Mouse (Mus musculus) E14TG2a.4 (cell line): ENCODE results near the gene Btbd18.
A peak's percentile ranks its signal among the peaks of the same experiment; 100 is the strongest.

Experiments used
- H3K27me3 ChIP-seq: 2 replicates; pipeline ENCODE4 v1.6.1; 2014; ENCODE audit warnings: low read length, control low read depth; ENCODE audit not compliant: insufficient read depth
- H3K36me3 ChIP-seq: 2 replicates; pipeline ENCODE4 v1.6.1; 2014; ENCODE audit warnings: low read length, control low read depth; ENCODE audit not compliant: insufficient read depth
- H3K4me1 ChIP-seq: replicated peaks from 2 replicates; pipeline ENCODE4 v1.6.1; 2014; ENCODE audit warnings: low read depth, low read length, control low read depth
- H3K4me3 ChIP-seq: replicated peaks from 2 replicates; pipeline ENCODE4 v1.5.1; 2014; ENCODE audit warnings: mild to moderate bottlenecking, low read length
- H3K9me3 ChIP-seq: 2 replicates; pipeline ENCODE4 v1.6.1; 2014; ENCODE audit warnings: low read length, control low read depth
- CTCF ChIP-seq: conservative IDR thresholded peaks from 2 replicates; pipeline ENCODE4 v1.5.1; 2014; ENCODE audit warnings: low read length
- NANOG ChIP-seq: IDR thresholded peaks from 2 replicates; pipeline ENCODE4 v1.6.1; 2014; ENCODE audit warnings: borderline replicate concordance, low read length, mixed read lengths
- POU5F1 ChIP-seq: IDR thresholded peaks from 2 replicates; pipeline ENCODE4 v1.6.1; 2014; ENCODE audit warnings: low read length, borderline replicate concordance

The Btbd18 gene

DNA sequence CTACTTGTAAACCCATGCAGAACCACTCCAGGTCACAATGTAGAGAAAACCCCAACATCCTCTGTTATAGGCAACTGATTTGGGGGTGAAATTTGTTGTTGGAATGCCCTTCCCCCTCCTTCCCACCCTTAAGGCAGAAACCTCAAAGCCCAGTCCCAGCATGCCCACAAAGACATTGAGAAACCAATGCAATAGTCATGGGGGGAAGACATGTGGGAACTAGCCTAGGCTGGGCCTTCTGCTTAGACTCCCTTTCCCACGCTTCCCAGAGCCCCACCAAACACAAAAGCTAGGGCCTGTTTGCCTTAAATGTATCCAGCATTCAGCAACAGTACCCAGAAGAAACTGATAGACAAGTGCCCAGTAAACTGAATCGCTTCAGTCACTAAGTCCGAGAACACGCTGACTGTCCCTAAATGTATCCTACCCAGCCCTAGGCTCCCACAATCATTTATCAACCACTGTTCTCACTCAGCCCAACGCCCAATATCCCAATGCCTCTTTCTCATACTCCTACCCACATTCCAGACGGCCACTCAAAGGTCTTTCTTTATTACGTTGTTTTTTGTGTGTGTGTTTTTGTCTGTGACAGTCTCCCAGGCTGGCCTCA lies 32.4 kb upstream of the Btbd18 start:
- Histone ChIP-seq H3K4me1 (peaks cover 77% of the 10 kb centered on the region), H3K4me3 (no peak overlapping the region), H3K36me3 (peaks cover 50% of the 10 kb centered on the region), H3K9me3 (no peaks in the 10 kb centered on the region), H3K27me3 (no peaks in the 10 kb centered on the region)
- TF ChIP-seq CTCF (no peak), POU5F1 (no peak), NANOG (no peak)

DNA sequence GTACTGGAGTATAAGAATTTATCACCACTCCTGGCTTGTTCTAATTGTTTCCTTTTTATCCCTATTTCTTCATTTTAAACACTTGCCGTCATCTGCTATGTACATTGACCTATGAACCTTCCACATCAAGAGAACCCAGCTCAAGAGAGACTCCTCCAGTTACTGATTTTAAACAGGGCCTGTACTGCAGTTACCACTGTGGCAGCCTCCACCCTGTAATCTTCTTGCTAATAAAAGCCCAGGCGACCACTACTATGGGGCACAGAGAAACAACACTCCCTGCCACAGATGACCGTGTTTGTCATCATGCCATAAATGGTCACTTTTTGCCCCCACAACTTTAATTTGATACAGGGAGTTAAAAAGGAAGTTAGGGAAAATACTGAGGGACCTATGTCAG lies 31.8 kb upstream of the Btbd18 start:
- Histone ChIP-seq H3K27me3 (no peaks in the 10 kb centered on the region), H3K9me3 (no peaks in the 10 kb centered on the region), H3K4me3 (no peak overlapping the region), H3K36me3 (peaks cover 50% of the 10 kb centered on the region), H3K4me1 (peaks cover 77% of the 10 kb centered on the region)
- TF ChIP-seq NANOG = no peak
- no peak for TF ChIP-seq CTCF
- TF ChIP-seq POU5F1 = no peak

DNA sequence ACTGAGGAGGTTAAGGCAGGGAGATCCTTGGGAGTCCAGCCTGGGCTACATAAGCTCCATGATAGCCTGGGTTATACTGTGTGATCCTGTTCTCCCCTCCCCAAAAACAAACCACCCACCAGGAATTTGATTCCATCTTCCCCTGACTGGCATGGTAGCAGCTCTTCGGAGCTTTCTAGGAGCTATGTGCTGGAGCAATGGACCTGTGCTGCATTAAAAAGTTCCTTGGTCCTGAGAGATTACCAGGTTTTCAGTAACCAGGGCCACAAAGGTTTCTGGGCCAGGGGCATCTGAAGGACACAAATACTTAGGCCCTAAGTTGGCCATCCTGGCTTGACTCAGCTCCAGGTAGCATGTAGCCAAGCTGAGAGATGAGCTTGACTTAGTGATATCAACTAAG lies 26.9 kb upstream of the Btbd18 start:
- peaks cover 81% of the 10 kb centered on the region for H3K4me1 ChIP-seq
- peaks cover 31% of the 10 kb centered on the region for H3K36me3 ChIP-seq
- TF ChIP-seq POU5F1 = no peak
- TF ChIP-seq NANOG = no peak
- TF ChIP-seq CTCF = no peak

DNA sequence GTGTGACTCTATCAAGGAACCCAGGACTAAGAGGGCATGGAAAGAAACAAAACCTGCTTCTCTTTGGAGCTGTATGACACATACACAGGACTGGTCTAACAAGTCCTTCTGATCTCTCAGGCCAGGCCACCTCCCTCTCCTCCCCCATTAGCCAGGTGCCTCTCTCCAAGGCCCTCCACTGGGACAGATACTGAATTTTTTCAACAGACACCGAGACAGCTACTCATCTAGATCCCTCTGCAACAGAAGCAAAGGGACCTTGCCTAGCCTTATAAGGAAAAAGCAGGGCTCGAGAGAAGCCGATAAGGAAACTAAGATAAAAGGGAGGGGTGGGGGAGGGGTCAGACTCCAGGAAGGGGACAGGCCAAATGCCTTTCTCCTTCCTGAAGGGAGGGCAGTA lies 25.9 kb upstream of the Btbd18 start:
- Histone ChIP-seq H3K27me3 (no peaks in the 10 kb centered on the region), H3K4me3 (peak overlapping the region; percentile 3)
- no peak for TF ChIP-seq NANOG
- no peak for TF ChIP-seq POU5F1
- no peak for TF ChIP-seq CTCF

More for the DNA sequence above, 26.9 kb upstream of the Btbd18 start:
- no peaks in the 10 kb centered on the region for H3K27me3 ChIP-seq
- H3K4me3 ChIP-seq = no peak overlapping the region
- no peaks in the 10 kb centered on the region for H3K9me3 ChIP-seq

DNA sequence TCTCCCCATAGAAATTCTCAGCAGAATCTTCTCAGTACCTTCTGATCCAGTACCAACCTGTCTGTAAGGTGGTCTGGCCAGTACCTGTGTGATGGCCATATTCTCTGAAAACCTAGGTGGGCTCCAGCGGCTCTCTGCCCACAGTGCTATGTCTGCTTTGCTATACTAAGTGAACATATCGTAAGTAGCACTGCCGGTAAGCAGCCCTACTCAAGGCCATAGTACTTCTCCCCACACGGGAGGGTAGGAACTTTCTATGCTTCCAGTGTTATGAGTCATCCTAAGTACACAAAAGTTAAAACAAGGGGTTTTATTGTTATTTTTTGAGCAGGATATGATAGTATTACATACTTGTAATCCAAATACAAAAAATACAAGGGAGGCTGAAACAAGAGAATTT lies 24.9 kb upstream of the Btbd18 start:
- H3K36me3 ChIP-seq = peaks cover 20% of the 10 kb centered on the region
- no peaks in the 10 kb centered on the region for H3K27me3 ChIP-seq
- H3K4me1 ChIP-seq = peaks cover 87% of the 10 kb centered on the region
- TF ChIP-seq CTCF (no peak), NANOG (no peak), POU5F1 (no peak)
- H3K4me3 ChIP-seq = no peak overlapping the region
- no peaks in the 10 kb centered on the region for H3K9me3 ChIP-seq

More for the DNA sequence above, 25.9 kb upstream of the Btbd18 start:
- peaks cover 28% of the 10 kb centered on the region for H3K36me3 ChIP-seq
- H3K9me3 ChIP-seq = no peaks in the 10 kb centered on the region
- peaks cover 81% of the 10 kb centered on the region for H3K4me1 ChIP-seq

DNA sequence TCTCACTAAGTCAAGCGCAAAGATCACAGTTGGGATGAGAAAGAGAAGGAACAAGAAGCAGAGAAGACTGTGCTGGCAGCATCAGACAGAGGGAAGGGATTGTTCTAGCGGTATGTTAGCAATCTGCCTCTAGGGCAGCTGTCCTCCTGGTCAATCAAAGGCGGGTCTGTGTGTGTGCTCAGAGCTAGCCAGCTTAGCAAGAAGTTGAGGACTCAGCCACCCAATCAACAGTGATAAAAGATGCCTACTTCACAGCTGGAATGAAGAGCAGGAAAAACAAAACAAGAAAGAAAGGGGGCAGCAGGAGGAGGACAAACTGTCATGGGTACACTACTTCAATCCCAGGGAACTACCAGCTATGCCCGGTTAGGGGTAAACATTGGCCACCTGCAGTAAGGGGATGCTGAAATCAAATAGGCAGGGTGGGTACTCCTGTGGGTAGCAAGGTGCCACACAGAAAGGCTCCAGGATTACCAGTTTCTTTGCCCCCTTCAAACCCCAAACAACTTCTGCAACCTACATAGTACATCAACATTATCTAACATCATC lies 23.9 kb upstream of the Btbd18 start:
- H3K4me3 ChIP-seq = no peak overlapping the region
- no peak for TF ChIP-seq POU5F1
- TF ChIP-seq CTCF = no peak
- TF ChIP-seq NANOG = no peak
- H3K36me3 ChIP-seq = peaks cover 19% of the 10 kb centered on the region
- no peaks in the 10 kb centered on the region for H3K9me3 ChIP-seq
- peaks cover 94% of the 10 kb centered on the region for H3K4me1 ChIP-seq
- H3K27me3 ChIP-seq = no peaks in the 10 kb centered on the region

DNA sequence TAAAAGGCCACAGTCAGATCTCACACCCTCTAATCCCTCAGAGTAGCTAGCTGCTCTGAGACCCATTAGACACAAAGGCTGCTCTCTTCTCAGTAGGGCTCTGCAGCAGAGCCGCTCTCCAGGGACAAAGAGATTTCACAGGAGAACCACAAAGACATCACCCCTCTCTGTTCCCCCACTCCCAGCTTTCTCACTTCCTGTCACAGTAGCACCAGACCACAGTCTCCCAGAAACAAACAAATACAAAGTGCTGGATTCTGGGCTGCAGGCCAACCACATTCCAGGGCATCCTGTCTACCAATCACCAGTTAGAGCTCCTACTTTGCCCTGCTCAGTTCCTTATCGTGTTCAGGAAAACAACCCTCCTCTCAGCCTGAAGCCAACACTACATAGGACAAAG lies 23.3 kb upstream of the Btbd18 start:
- Histone ChIP-seq H3K4me3 (peak overlapping the region; percentile 41), H3K4me1 (peaks cover 94% of the 10 kb centered on the region), H3K9me3 (no peaks in the 10 kb centered on the region), H3K36me3 (peaks cover 16% of the 10 kb centered on the region), H3K27me3 (no peaks in the 10 kb centered on the region)
- TF ChIP-seq NANOG (no peak; the same call in 1 of the 2 replicates), CTCF (no peak), POU5F1 (no peak)

DNA sequence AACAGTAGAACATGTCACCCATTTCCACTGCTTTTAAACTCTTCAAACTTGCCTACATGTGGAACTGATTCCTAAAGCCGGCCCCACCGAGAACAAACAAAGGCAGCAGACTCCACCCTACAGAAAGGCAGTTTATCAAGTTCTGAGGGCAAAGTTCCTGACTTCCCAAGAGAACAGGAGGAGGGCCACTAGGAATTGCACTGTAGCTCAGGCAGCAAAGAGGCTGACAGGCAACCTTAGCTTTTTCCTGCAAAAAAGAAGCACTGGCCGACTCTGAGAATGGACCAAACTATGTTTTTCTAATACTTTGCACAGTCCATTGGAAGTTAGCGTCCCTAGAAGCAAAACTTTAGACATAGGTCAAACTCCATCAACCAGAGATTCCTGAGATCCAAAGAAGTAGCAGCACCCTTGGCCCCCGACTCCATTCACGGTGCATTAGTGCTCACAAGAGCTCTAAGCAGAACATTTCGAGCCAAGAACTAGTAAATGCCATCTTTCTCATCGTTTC lies 22.6 kb upstream of the Btbd18 start:
- Histone ChIP-seq H3K9me3 (no peaks in the 10 kb centered on the region), H3K4me1 (peaks cover 93% of the 10 kb centered on the region), H3K27me3 (no peaks in the 10 kb centered on the region), H3K4me3 (peak overlapping the region; percentile 41), H3K36me3 (peaks cover 15% of the 10 kb centered on the region)
- TF ChIP-seq POU5F1 = no peak
- no peak for TF ChIP-seq NANOG
- no peak for TF ChIP-seq CTCF
